Mouse (Mus musculus) cerebellum, adult 9-10 months (tissue): ENCODE results near the gene Cdon.
"Not testable (repeated sequence)": the region's sequence is repeated elsewhere in the genome, so short reads cannot be mapped to it uniquely, and the experiment has no call there.

Source experiments
- DNase-seq: peaks from one replicate; pipeline ENCODE4 v3.0.0; 2022

Cdon gene

DNA sequence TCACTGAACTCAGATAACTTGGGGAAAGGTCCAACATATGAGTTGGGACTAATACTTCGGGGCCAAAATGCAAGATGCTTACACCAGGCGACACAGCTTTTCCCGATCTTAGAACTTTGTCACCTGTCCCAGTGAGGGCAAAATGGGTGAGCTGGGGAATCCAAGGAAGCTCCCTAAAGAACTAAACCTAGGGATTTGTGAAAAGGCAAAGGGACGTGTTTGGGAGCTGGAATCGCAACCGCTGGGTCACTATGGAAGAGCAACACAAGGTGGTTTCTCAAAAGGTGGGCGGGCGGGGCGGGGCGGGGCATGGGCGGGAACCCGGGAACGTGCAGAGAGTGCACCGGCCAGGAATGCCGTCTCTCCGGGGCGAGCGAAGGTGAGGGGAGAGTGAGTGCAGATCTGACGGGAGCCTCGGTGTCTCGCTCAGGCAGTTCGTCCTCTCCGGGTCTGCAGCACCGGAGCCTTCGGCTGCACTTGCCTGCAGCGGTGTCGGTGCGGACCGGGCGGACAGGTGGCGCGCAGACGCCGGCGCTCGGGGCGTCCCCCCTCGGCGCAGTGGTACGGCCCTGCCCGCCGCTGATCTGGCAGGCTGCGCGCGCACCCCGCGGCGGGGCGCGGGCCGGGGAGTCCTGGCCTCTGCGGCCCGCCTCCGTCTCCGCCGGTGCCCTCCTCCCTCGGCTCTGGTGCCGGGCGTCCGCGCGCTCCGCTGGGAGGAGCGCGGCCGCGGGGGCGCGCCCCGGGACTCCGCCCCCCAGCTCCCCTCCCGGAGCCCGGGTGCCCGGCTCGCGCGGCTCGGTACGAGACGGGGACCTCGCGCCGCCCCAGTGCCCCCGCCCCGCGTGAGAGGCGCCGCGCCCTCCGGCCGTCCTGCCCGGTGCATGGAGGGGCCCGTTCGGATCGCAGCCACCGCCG is at the start of gene Cdon:
TSS of gene Cdon (plus strand) at position 324 of the 915 bp plus-strand sequence.
- peak; percentile 88 for DNase-seq

GRCm38 (mm10) chr9:35372324-35373101 is 48.4 kb upstream of the Cdon start:
- DNase-seq: peak; percentile 1

- DNase-seq: no peak
Measured at GRCm38 (mm10) chr9:35377916-35378315, 43.0 kb upstream of the Cdon start.

DNA sequence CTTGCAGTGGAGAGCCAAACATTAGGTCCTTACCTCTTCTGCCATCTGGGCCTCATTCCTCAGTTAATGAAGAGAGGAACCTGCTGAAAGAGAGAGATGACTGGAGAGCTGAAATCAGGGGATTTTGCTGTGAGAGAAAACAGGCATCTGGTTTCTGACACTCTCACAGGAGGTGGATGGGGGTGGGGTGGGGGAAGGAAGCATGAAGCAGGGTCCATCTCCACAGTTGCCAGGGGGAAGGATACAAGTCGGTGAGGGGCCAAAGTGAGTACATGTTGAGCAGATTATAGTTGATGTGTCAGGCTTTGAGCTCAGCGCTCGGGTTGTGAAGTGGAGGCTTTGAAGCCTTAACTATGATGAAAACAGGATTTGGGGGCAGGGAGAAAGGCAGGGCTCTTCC is 41.9 kb upstream of the Cdon start:
- no peak for DNase-seq

- no peak for DNase-seq
Measured at GRCm38 (mm10) chr9:35399896-35400295, 21.0 kb upstream of the Cdon start.

GRCm38 (mm10) chr9:35400398-35400797 is 20.5 kb upstream of the Cdon start:
- DNase-seq: no peak

GRCm38 (mm10) chr9:35400831-35401230 is 20.1 kb upstream of the Cdon start:
- DNase-seq: no peak

DNA sequence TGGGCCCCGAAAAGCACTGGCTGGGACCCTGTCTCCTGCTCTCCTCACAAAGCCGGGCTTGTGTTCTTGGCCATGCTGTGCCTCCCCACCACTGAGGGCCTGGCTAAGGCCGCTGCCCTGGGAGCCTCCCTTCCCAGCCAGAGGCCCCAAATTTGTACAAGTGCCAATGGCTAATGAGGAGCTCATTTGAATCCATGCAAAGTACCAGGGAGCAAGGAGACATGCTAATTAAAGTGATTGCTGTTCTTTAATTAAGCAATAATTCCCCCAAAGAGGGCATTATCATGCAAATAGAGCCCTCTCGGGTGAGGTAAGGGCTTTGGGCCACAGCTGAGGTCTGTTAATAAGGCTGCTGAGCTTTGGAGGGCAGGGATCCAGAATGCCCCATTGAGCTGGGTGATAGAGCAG is 18.3 kb upstream of the Cdon start:
- DNase-seq: no peak

DNA sequence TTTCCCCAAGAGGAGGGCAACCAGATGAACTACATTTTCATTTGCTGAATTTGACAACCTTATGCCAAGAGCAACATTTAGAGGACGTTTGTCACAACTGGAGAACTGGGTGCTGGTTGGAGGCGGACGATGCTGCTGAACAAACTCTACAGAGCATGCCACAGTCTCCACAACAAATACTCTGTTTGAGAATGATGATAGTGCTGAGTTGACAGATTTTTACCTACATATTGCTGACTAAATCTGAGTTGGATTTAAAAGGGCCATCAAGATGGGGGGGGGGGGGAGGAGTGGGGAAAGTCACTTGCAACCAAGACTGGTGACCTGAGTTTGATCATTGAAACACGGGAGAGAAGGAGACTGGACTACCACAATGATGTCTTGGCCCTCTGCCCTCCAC is 17.4 kb upstream of the Cdon start:
- DNase-seq: no peak

GRCm38 (mm10) chr9:35405038-35405905 is 15.7 kb upstream of the Cdon start:
- DNase-seq: no peak

- DNase-seq: no peak
Measured at GRCm38 (mm10) chr9:35411225-35411965, 9.5 kb upstream of the Cdon start.

- DNase-seq: no peak
Measured at GRCm38 (mm10) chr9:35411975-35412374, 9.0 kb upstream of the Cdon start.

- DNase-seq: peak; percentile 70
Measured at GRCm38 (mm10) chr9:35421730-35422235, 855 bp downstream of the Cdon start.

GRCm38 (mm10) chr9:35422405-35422941 is 1.5 kb downstream of the Cdon start:
- peak; percentile 46 for DNase-seq

GRCm38 (mm10) chr9:35423265-35423664 is 2.3 kb downstream of the Cdon start:
- peak; percentile 24 for DNase-seq

DNA sequence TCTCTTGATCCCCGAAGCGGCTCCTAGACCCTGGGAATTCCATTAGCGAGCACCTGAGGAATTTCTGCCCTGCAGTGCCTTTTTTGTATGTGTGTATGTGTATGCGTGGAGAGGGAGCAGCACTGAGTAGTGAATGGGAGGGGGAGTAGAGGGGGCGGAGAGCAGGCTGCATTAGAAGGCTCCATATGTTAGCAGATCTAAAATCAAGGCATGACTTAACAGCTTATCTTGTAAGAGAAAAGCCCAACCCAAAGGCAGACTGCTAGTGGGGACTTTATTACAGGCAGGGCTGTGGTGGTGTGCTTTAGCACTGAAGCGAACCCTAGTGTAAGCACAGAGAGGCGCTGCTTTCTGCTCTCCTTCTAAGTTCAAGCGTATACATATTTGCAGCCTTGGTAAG is 3.7 kb downstream of the Cdon start:
- DNase-seq: peak; percentile 50

DNA sequence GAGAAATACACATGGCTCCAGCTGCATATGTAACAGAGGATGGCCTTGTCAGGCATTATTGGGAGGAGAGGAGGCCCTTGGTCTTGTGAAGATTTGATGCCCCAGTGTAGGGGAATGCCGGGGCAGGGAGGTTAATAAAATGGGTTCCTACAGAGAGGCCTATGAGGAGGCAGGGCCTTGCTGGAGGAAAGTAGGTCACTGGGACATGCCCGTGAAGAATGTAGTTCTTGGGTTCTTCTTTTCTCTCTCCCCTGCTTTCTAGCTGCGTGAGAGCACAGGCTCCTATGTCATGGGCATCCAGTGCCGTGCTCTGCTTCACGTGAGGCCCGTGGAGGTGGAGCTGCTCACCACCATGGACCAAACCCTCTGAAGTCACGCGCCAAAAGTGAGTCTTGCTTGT is 9.5 kb downstream of the Cdon start:
- DNase-seq: peak; percentile 19

DNA sequence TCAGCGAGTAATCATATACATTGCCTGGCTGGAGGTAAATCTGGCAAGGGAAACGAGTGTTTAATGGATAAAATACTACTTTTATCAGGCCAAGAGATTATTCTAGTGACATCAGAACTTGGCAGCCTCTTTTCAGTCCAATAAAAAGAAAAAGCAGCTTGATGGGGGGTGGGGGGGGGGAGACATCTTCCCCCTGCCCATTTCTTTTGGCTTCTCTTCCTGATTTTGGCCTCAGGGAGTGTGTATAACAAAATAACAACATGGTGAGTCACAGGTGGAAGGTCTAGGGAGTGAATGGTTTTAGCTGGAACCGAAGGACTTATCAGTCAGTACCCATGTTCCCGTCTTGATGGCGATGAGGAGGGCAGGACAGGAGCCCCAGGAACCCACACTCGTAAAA is 10.5 kb downstream of the Cdon start:
- no peak for DNase-seq

DNA sequence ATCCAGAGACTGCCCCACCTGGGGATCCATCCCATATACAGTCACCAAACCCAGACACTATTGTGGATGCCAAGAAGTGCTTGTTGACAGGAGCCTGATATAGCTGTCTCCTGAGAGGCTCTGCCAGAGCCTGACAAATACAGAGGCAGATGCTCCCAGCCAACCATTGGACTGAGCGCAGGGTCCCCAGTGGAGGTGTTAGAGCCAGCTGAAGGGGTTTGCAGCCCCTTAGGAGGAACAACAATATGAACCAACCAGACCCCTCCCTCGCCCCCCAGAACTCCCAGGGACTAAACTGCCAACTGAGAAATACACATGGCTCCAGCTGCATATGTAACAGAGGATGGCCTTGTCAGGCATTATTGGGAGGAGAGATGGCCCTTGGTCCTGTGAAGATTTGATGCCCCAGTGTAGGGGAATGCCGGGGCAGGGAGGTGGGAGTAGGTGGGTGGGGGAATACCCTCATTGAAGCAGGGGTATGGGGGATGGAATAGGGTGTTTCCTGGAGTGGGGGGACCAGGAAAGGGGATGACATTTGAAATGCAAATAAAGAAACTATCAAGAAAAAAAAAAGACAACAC is 11.9 kb downstream of the Cdon start:
- not testable (repeated sequence) for DNase-seq

- DNase-seq: no peak
Measured at GRCm38 (mm10) chr9:35434340-35434739, 13.4 kb downstream of the Cdon start.

DNA sequence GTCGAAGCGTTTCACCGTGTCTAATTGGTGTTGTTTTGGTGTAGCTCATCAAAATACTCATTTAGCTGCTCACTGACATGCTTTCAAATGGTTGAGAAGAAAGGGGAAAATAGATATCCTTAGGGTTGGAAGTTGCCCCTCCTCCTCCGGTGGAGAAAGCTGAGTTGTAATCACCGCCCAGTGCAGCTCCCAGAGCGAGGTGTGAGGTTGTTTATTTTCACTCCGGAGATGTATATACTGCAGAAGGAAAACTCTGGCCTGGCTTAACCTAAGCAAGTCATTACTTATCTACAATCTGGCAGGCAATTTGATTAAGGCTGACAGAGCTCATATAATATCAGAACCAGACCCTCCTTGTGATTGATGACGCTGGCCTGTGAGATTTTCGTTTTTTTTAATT is 14.6 kb downstream of the Cdon start:
- no peak for DNase-seq
